Mouse (Mus musculus): ENCODE results near the gene Pzp. TPM values are rescaled to one million over a fixed set of nuclear protein-coding genes. Genes with fewer than 3 reads are reported as not detected.
A peak's percentile ranks its signal among the peaks of the same experiment; 100 is the strongest.

The Pzp gene
- polyA plus RNA-seq, 1 experiment from 2014 or later = not detected

- WGBS = 85% methylated on average over 6 of the region's 6 CpGs
Observed at GRCm38 (mm10) chr6:128474112-128474511, 52.4 kb downstream of the Pzp start.

GRCm38 (mm10) chr6:128469451-128469850 is 57.1 kb downstream of the Pzp start:
- H3K36me3 ChIP-seq (replicated peaks; ENCODE audit: control insufficient read depth, insufficient read depth, low read depth, low read length) = no peaks in the 10 kb centered on the region
- no peaks in the 10 kb centered on the region for H3K9me3 ChIP-seq (replicated peaks; ENCODE audit: control insufficient read depth, low read length)
- H3K9ac ChIP-seq (replicated peaks; ENCODE audit: low read length) = no peak overlapping the region
- H3K27ac ChIP-seq (replicated peaks; ENCODE audit: low read depth, low read length) = no peak overlapping the region
- H3K4me1 ChIP-seq (ENCODE audit: control insufficient read depth, insufficient read depth, low read length) = no peaks in the 10 kb centered on the region
- DNase-seq (ENCODE audit: low spot score) (peak; percentile 72), ATAC-seq (replicated peaks; ENCODE audit: insufficient number of reproducible peaks, low FRiP score, low TSS enrichment, low read depth) (no peak)
- H3K4me2 ChIP-seq (ENCODE audit: low read depth, low read length) = no peak overlapping the region
- H3K27me3 ChIP-seq (ENCODE audit: control insufficient read depth, insufficient read depth, low read length) = no peaks in the 10 kb centered on the region
- no peak overlapping the region for H3K4me3 ChIP-seq (ENCODE audit: low read depth, low read length)
- 7% methylated on average over 10 of the region's 12 CpGs for WGBS

More at GRCm38 (mm10) chr6:128474112-128474511, 52.4 kb downstream of the Pzp start:
- H3K27ac ChIP-seq (replicated peaks; ENCODE audit: low read depth, low read length) = no peak overlapping the region
- H3K9ac ChIP-seq (replicated peaks; ENCODE audit: low read length) = no peak overlapping the region
- no peak for ATAC-seq (replicated peaks; ENCODE audit: insufficient number of reproducible peaks, low FRiP score, low TSS enrichment, low read depth)
- no peaks in the 10 kb centered on the region for H3K4me1 ChIP-seq (ENCODE audit: control insufficient read depth, insufficient read depth, low read length)
- no peak overlapping the region for H3K4me3 ChIP-seq (ENCODE audit: low read depth, low read length)
- no peak for DNase-seq (ENCODE audit: low spot score)
- no peaks in the 10 kb centered on the region for H3K9me3 ChIP-seq (replicated peaks; ENCODE audit: control insufficient read depth, low read length)
- no peaks in the 10 kb centered on the region for H3K36me3 ChIP-seq (replicated peaks; ENCODE audit: control insufficient read depth, insufficient read depth, low read depth, low read length)
- H3K4me2 ChIP-seq (ENCODE audit: low read depth, low read length) = no peak overlapping the region
- H3K27me3 ChIP-seq (ENCODE audit: control insufficient read depth, insufficient read depth, low read length) = no peaks in the 10 kb centered on the region

GRCm38 (mm10) chr6:128467298-128467697 is 59.2 kb downstream of the Pzp start:
- Histone ChIP-seq H3K4me1 (ENCODE audit: control insufficient read depth, insufficient read depth, low read length) (no peaks in the 10 kb centered on the region), H3K9ac (replicated peaks; ENCODE audit: low read length) (no peak overlapping the region), H3K9me3 (replicated peaks; ENCODE audit: control insufficient read depth, low read length) (no peaks in the 10 kb centered on the region), H3K4me2 (ENCODE audit: low read depth, low read length) (no peak overlapping the region), H3K36me3 (replicated peaks; ENCODE audit: control insufficient read depth, insufficient read depth, low read depth, low read length) (no peaks in the 10 kb centered on the region), H3K27ac (replicated peaks; ENCODE audit: low read depth, low read length) (no peak overlapping the region), H3K27me3 (ENCODE audit: control insufficient read depth, insufficient read depth, low read length) (no peaks in the 10 kb centered on the region), H3K4me3 (ENCODE audit: low read depth, low read length) (no peak overlapping the region)
- 47% methylated on average over 2 of the region's 2 CpGs for WGBS
- DNase-seq (ENCODE audit: low spot score) (no peak), ATAC-seq (replicated peaks; ENCODE audit: insufficient number of reproducible peaks, low FRiP score, low TSS enrichment, low read depth) (no peak)

- no peak overlapping the region for H3K4me2 ChIP-seq (ENCODE audit: low read depth, low read length)
- no peak overlapping the region for H3K27ac ChIP-seq (replicated peaks; ENCODE audit: low read depth, low read length)
- ATAC-seq (replicated peaks; ENCODE audit: insufficient number of reproducible peaks, low FRiP score, low TSS enrichment, low read depth) (no peak), DNase-seq (ENCODE audit: low spot score) (no peak)
- no peaks in the 10 kb centered on the region for H3K9me3 ChIP-seq (replicated peaks; ENCODE audit: control insufficient read depth, low read length)
- WGBS = 74% methylated on average over 3 of the region's 3 CpGs
- no peaks in the 10 kb centered on the region for H3K27me3 ChIP-seq (ENCODE audit: control insufficient read depth, insufficient read depth, low read length)
- H3K36me3 ChIP-seq (replicated peaks; ENCODE audit: control insufficient read depth, insufficient read depth, low read depth, low read length) = no peaks in the 10 kb centered on the region
- H3K4me1 ChIP-seq (ENCODE audit: control insufficient read depth, insufficient read depth, low read length) = no peaks in the 10 kb centered on the region
- H3K4me3 ChIP-seq (ENCODE audit: low read depth, low read length) = no peak overlapping the region
- no peak overlapping the region for H3K9ac ChIP-seq (replicated peaks; ENCODE audit: low read length)
Observed at GRCm38 (mm10) chr6:128466563-128466962, 60.0 kb downstream of the Pzp start.

- ATAC-seq (replicated peaks; ENCODE audit: insufficient number of reproducible peaks, low FRiP score, low TSS enrichment, low read depth) = 0 out of 2 replicates have a peak, but pooled peaks have one; percentile 29
Observed at GRCm38 (mm10) chr6:128466043-128466442, 60.5 kb downstream of the Pzp start.

GRCm38 (mm10) chr6:128464996-128465395 is 61.5 kb downstream of the Pzp start:
- ATAC-seq (replicated peaks; ENCODE audit: insufficient number of reproducible peaks, low FRiP score, low TSS enrichment, low read depth) (no peak), DNase-seq (ENCODE audit: low spot score) (no peak)
- H3K27me3 ChIP-seq (ENCODE audit: control insufficient read depth, insufficient read depth, low read length) = no peaks in the 10 kb centered on the region
- H3K4me3 ChIP-seq (ENCODE audit: low read depth, low read length) = no peak overlapping the region
- WGBS = 69% methylated on average over 4 of the region's 4 CpGs
- H3K4me1 ChIP-seq (ENCODE audit: control insufficient read depth, insufficient read depth, low read length) = no peaks in the 10 kb centered on the region
- no peak overlapping the region for H3K9ac ChIP-seq (replicated peaks; ENCODE audit: low read length)
- no peak overlapping the region for H3K4me2 ChIP-seq (ENCODE audit: low read depth, low read length)
- H3K36me3 ChIP-seq (replicated peaks; ENCODE audit: control insufficient read depth, insufficient read depth, low read depth, low read length) = no peaks in the 10 kb centered on the region
- no peaks in the 10 kb centered on the region for H3K9me3 ChIP-seq (replicated peaks; ENCODE audit: control insufficient read depth, low read length)
- H3K27ac ChIP-seq (replicated peaks; ENCODE audit: low read depth, low read length) = no peak overlapping the region

More at GRCm38 (mm10) chr6:128466043-128466442, 60.5 kb downstream of the Pzp start:
- no peaks in the 10 kb centered on the region for H3K27me3 ChIP-seq (ENCODE audit: control insufficient read depth, insufficient read depth, low read length)
- no peaks in the 10 kb centered on the region for H3K9me3 ChIP-seq (replicated peaks; ENCODE audit: control insufficient read depth, low read length)
- H3K27ac ChIP-seq (replicated peaks; ENCODE audit: low read depth, low read length) = no peak overlapping the region
- H3K36me3 ChIP-seq (replicated peaks; ENCODE audit: control insufficient read depth, insufficient read depth, low read depth, low read length) = no peaks in the 10 kb centered on the region
- H3K4me3 ChIP-seq (ENCODE audit: low read depth, low read length) = no peak overlapping the region
- no peak overlapping the region for H3K4me2 ChIP-seq (ENCODE audit: low read depth, low read length)
- DNase-seq (ENCODE audit: low spot score) = no peak
- no peaks in the 10 kb centered on the region for H3K4me1 ChIP-seq (ENCODE audit: control insufficient read depth, insufficient read depth, low read length)
- no peak overlapping the region for H3K9ac ChIP-seq (replicated peaks; ENCODE audit: low read length)
- 32% methylated on average over 6 of the region's 7 CpGs for WGBS

GRCm38 (mm10) chr6:128461606-128462005 is 64.9 kb downstream of the Pzp start:
- ATAC-seq (replicated peaks; ENCODE audit: insufficient number of reproducible peaks, low FRiP score, low TSS enrichment, low read depth) = no peak
- H3K27ac ChIP-seq (replicated peaks; ENCODE audit: low read depth, low read length) = no peak overlapping the region
- no peak for DNase-seq (ENCODE audit: low spot score)
- H3K4me3 ChIP-seq (ENCODE audit: low read depth, low read length) = no peak overlapping the region
- H3K9me3 ChIP-seq (replicated peaks; ENCODE audit: control insufficient read depth, low read length) = no peaks in the 10 kb centered on the region
- H3K27me3 ChIP-seq (ENCODE audit: control insufficient read depth, insufficient read depth, low read length) = no peaks in the 10 kb centered on the region
- no peak overlapping the region for H3K9ac ChIP-seq (replicated peaks; ENCODE audit: low read length)
- H3K4me1 ChIP-seq (ENCODE audit: control insufficient read depth, insufficient read depth, low read length) = no peaks in the 10 kb centered on the region
- no peaks in the 10 kb centered on the region for H3K36me3 ChIP-seq (replicated peaks; ENCODE audit: control insufficient read depth, insufficient read depth, low read depth, low read length)
- H3K4me2 ChIP-seq (ENCODE audit: low read depth, low read length) = no peak overlapping the region

GRCm38 (mm10) chr6:128460729-128461503 is 65.6 kb downstream of the Pzp start:
- ATAC-seq (replicated peaks; ENCODE audit: insufficient number of reproducible peaks, low FRiP score, low TSS enrichment, low read depth) = no peak
- Histone ChIP-seq H3K27me3 (ENCODE audit: control insufficient read depth, insufficient read depth, low read length) (no peaks in the 10 kb centered on the region), H3K4me3 (ENCODE audit: low read depth, low read length) (no peak overlapping the region), H3K27ac (replicated peaks; ENCODE audit: low read depth, low read length) (no peak overlapping the region), H3K9ac (replicated peaks; ENCODE audit: low read length) (no peak overlapping the region), H3K4me2 (ENCODE audit: low read depth, low read length) (no peak overlapping the region), H3K4me1 (ENCODE audit: control insufficient read depth, insufficient read depth, low read length) (no peaks in the 10 kb centered on the region), H3K9me3 (replicated peaks; ENCODE audit: control insufficient read depth, low read length) (no peaks in the 10 kb centered on the region), H3K36me3 (replicated peaks; ENCODE audit: control insufficient read depth, insufficient read depth, low read depth, low read length) (no peaks in the 10 kb centered on the region)
- WGBS = 82% methylated on average over 14 of the region's 14 CpGs
- no peak for DNase-seq (ENCODE audit: low spot score)
